In genomic region chr2:112266780-112267179, GRCm38 (mm10) we compare ENCODE assay signal across 9 mouse cellular contexts. TPM values are rescaled to one million over a fixed set of nuclear protein-coding genes. Genes with fewer than 3 reads are reported as not detected.
A peak's percentile ranks its signal among the peaks of the same experiment; 100 is the strongest.
DNase-seq lines count a peak whose midpoint lies in the region; ATAC-seq and TF ChIP-seq lines count a peak whose summit lies in the region.
"Had no signal": no experiment of that assay in that cellular context is flagged by ENCODE, and none has a peak within 500 bp of the region (broad histone marks: within the 10 kb centered on the region; RNA-seq: fewer than 3 reads in every experiment).

No protein-coding gene starts in this region.

- peaks cover 50% of the 10 kb centered on the region for H3K79me2 ChIP-seq in CH12.LX (replicated peaks; ENCODE audit: control insufficient read depth, extremely low read depth, insufficient read depth, poor library complexity, severe bottlenecking)

- H3K4me2 ChIP-seq in CH12.LX (ENCODE audit: insufficient read depth, low read depth, poor library complexity, severe bottlenecking), result peak overlapping the region; percentile 82
- peak overlapping the region; percentile 76 for H3K4me2 ChIP-seq in embryonic facial prominence, embryonic 15.5 days (replicated peaks)
- peak overlapping the region; percentile 83 for H3K4me2 ChIP-seq in liver, embryonic 15.5 days

- WGBS in embryonic facial prominence, embryonic 15.5 days, result 59% methylated on average over 10 of the region's 10 CpGs
- 19% methylated on average over 10 of the region's 10 CpGs for WGBS in liver, embryonic 15.5 days (ENCODE audit: insufficient replicate concordance)

- peak overlapping the region; percentile 93 for H3K9ac ChIP-seq in CH12.LX (ENCODE audit: insufficient read depth, low read depth)
- 0 out of 2 replicates have a peak overlapping the region, but pooled peaks have one; percentile 15 for H3K9ac ChIP-seq in embryonic facial prominence, embryonic 15.5 days
- H3K9ac ChIP-seq in liver, embryonic 15.5 days, result peak overlapping the region; percentile 94

- H3K4me1 ChIP-seq in CH12.LX (ENCODE audit: control insufficient read depth in 1 of 2, insufficient read depth in 2 of 2), result peaks cover 2 to 44% of the 10 kb centered on the region in 2 experiments; a peak in 2 of 4 replicates
- peaks cover 41% of the 10 kb centered on the region for H3K4me1 ChIP-seq in embryonic facial prominence, embryonic 15.5 days
- peaks cover 67% of the 10 kb centered on the region for H3K4me1 ChIP-seq in liver, embryonic 15.5 days (replicated peaks)

- in situ Hi-C loops in CH12.LX (cut with MboI; ENCODE audit: low pct_ligation_motif_present, low pct_unique_long_range_greater_than_20kb, low sequenced_read_pairs), result loop anchor here (10.0 kb wide), 2 partner anchors 98 to 208 kb away; partner anchors contain the start of gene Emc4

- TF ChIP-seq POLR2A in CH12.LX (IDR thresholded peaks at IDR 0.05; ENCODE audit: low read depth, low read length), result no peak

- no peaks in the 10 kb centered on the region for H3K9me3 ChIP-seq in CH12.LX (replicated peaks; ENCODE audit: low read length)
- H3K9me3 ChIP-seq in embryonic facial prominence, embryonic 15.5 days (replicated peaks), result no peaks in the 10 kb centered on the region
- H3K9me3 ChIP-seq in liver, embryonic 15.5 days (replicated peaks), result no peaks in the 10 kb centered on the region

- TF ChIP-seq RAD21 in CH12.LX (IDR thresholded peaks at IDR 0.05; ENCODE audit: low read depth, low read length), result no peak

- no peaks in the 10 kb centered on the region for H3K27me3 ChIP-seq in CH12.LX (replicated peaks)
- no peaks in the 10 kb centered on the region for H3K27me3 ChIP-seq in embryonic facial prominence, embryonic 15.5 days
- H3K27me3 ChIP-seq in liver, embryonic 15.5 days, result no peaks in the 10 kb centered on the region

- TF ChIP-seq CTCF in CH12.LX (conservative IDR thresholded peaks at IDR 0.05 in 1 of 2, IDR thresholded peaks at IDR 0.05 in 1 of 2; ENCODE audit: low read depth in 2 of 2, low read length in 2 of 2), result no peak

- H3K36me3 ChIP-seq in CH12.LX (replicated peaks in 1 of 2; ENCODE audit: control insufficient read depth in 1 of 2, insufficient read depth in 1 of 2, low read length in 1 of 2), result peaks cover 0 to 22% of the 10 kb centered on the region in 2 experiments
- H3K36me3 ChIP-seq in embryonic facial prominence, embryonic 15.5 days, result no peaks in the 10 kb centered on the region
- 0 out of 2 replicates have a peak, but pooled peaks cover 5% of the 10 kb centered on the region for H3K36me3 ChIP-seq in liver, embryonic 15.5 days (replicated peaks)

- no peak for TF ChIP-seq EP300 in CH12.LX (IDR thresholded peaks at IDR 0.05; ENCODE audit: low read length)

- peak; percentile 59 for DNase-seq in cerebellum, adult 9-10 months
- no peak for DNase-seq in cerebellum, adult 11-12 months
- peak; percentile 48 for DNase-seq in CH12.LX (ENCODE audit: extremely low read depth)
- DNase-seq in heart, postnatal 4 days, result peak; percentile 21
- peak; percentile 8 to 19 for DNase-seq in spleen, postnatal 36 days (ENCODE audit: low spot score in 2 of 2)
- no peak for DNase-seq in c-Kit-positive CD71-positive TER-119-positive erythroid progenitor cells, embryonic 14.5 days (ENCODE audit: low spot score)

- ATAC-seq in embryonic facial prominence, embryonic 15.5 days (ENCODE audit: insufficient number of reproducible peaks, low FRiP score, low TSS enrichment, low read depth), result no peak
- no peak for ATAC-seq in liver, embryonic 15.5 days (ENCODE audit: insufficient read depth)

- peak overlapping the region; percentile 80 for H3K27ac ChIP-seq in CH12.LX (ENCODE audit: insufficient read depth, low read depth)
- no peak overlapping the region for H3K27ac ChIP-seq in embryonic facial prominence, embryonic 15.5 days (replicated peaks)
- peak overlapping the region; percentile 94 for H3K27ac ChIP-seq in liver, embryonic 15.5 days (replicated peaks)

- dilution Hi-C loops in CH12.LX (cut with MboI; ENCODE audit: extremely low pct_ligation_motif_present, extremely low pct_unique_long_range_greater_than_20kb, low sequenced_read_pairs), result no loop called here

- peak overlapping the region; percentile 81 to 88 (median 83) for H3K4me3 ChIP-seq in CH12.LX (replicated peaks in 1 of 3; ENCODE audit: low read depth in 2 of 3, low read length in 2 of 3, poor library complexity in 1 of 3)
- peak overlapping the region; percentile 79 for H3K4me3 ChIP-seq in embryonic facial prominence, embryonic 15.5 days (replicated peaks)
- H3K4me3 ChIP-seq in liver, embryonic 15.5 days (replicated peaks), result peak overlapping the region; percentile 86

TF ChIP-seq in CH12.LX, 34 proteins besides CTCF, POLR2A, EP300 and RAD21:
- peak; percentile 14; the same call in 1 of the 2 replicates for TF ChIP-seq SIN3A (IDR thresholded peaks at IDR 0.05; ENCODE audit: low read length)
- TF ChIP-seq ELF1 (IDR thresholded peaks at IDR 0.05; ENCODE audit: low read depth, low read length), result no peak
- no peak for TF ChIP-seq MEF2A (IDR thresholded peaks at IDR 0.05; ENCODE audit: borderline replicate concordance, low read depth, low read length)
- no peak for TF ChIP-seq MYC (IDR thresholded peaks at IDR 0.05; ENCODE audit: low read depth, low read length)
- no peak for TF ChIP-seq PAX5 (IDR thresholded peaks at IDR 0.05; ENCODE audit: low read length)

RNA-seq across cellular contexts. Expression of gene Gm21985, which starts 0.7 kb away (rescaled TPM):
- total RNA-seq in CH12.LX (2012; rRNA removed), result not detected in 2 replicates
- total RNA-seq in CH12.LX (2014; rRNA removed), result 0.51 TPM in 1 of 2 replicates, not detected in the other
- polyA plus RNA-seq in CH12.LX (2012; ENCODE audit: insufficient read length, low read depth), result not detected in 2 replicates
- polyA plus RNA-seq in embryonic facial prominence, embryonic 15.5 days (2015; fragmentation: Nextera tagmentation; extraction: Ambion mirVana), result not detected in 2 replicates
- total RNA-seq in heart, postnatal 4 days (2021), result not detected
- not detected in 2 replicates for polyA plus RNA-seq in liver, embryonic 15.5 days (2015; fragmentation: Nextera tagmentation; extraction: Ambion mirVana)

RNA-seq across cellular contexts. Expression of gene Slc12a6, which starts 1.2 kb away (rescaled TPM):
- total RNA-seq in CH12.LX (2012; rRNA removed) (10.5 and 14.8 TPM in 2 replicates), CH12.LX (2014; rRNA removed) (7.8 and 8.2 TPM in 2 replicates)
- 9.1 and 10.5 TPM in 2 replicates for polyA plus RNA-seq in CH12.LX (2012; ENCODE audit: insufficient read length, low read depth)
- polyA plus RNA-seq in embryonic facial prominence, embryonic 15.5 days (2015; fragmentation: Nextera tagmentation; extraction: Ambion mirVana), result 11.1 and 11.8 TPM in 2 replicates
- 10 to 100 TPM; 35.5 to 36.5 TPM for total RNA-seq in heart, postnatal 4 days (2021)
- polyA plus RNA-seq in liver, embryonic 15.5 days (2015; fragmentation: Nextera tagmentation; extraction: Ambion mirVana), result 3.8 and 4.4 TPM in 2 replicates

RNA-seq across cellular contexts. Expression of gene Nop10, which starts 5.1 kb away (rescaled TPM):
- total RNA-seq in CH12.LX (2012; rRNA removed), result 239 and 308 TPM in 2 replicates
- 448 and 507 TPM in 2 replicates for total RNA-seq in CH12.LX (2014; rRNA removed)
- 226 and 251 TPM in 2 replicates for polyA plus RNA-seq in CH12.LX (2012; ENCODE audit: insufficient read length, low read depth)
- polyA plus RNA-seq in embryonic facial prominence, embryonic 15.5 days (2015; fragmentation: Nextera tagmentation; extraction: Ambion mirVana), result 201 and 206 TPM in 2 replicates
- 10 to 100 TPM; 64.1 to 65.4 TPM for total RNA-seq in heart, postnatal 4 days (2021)
- 106 and 122 TPM in 2 replicates for polyA plus RNA-seq in liver, embryonic 15.5 days (2015; fragmentation: Nextera tagmentation; extraction: Ambion mirVana)

RNA-seq across cellular contexts. Expression of gene Nutm1, which starts 7.7 kb away (rescaled TPM):
- 0.04 TPM in 1 of 2 replicates, not detected in the other for total RNA-seq in CH12.LX (2012; rRNA removed)
- total RNA-seq in CH12.LX (2014; rRNA removed), result not detected in 2 replicates
- 0.08 TPM in 1 of 2 replicates, not detected in the other for polyA plus RNA-seq in CH12.LX (2012; ENCODE audit: insufficient read length, low read depth)
- not detected in 2 replicates for polyA plus RNA-seq in embryonic facial prominence, embryonic 15.5 days (2015; fragmentation: Nextera tagmentation; extraction: Ambion mirVana)
- total RNA-seq in heart, postnatal 4 days (2021), result not detected
- 0.02 TPM in 1 of 2 replicates, not detected in the other for polyA plus RNA-seq in liver, embryonic 15.5 days (2015; fragmentation: Nextera tagmentation; extraction: Ambion mirVana)
- total RNA-seq: layer of hippocampus, postnatal 14 days had no signal

RNA-seq across cellular contexts. Expression of gene Lpcat4, which starts 27.5 kb away (rescaled TPM):
- total RNA-seq in CH12.LX (2012; rRNA removed), result 17.2 and 19.9 TPM in 2 replicates
- 10.7 and 12.3 TPM in 2 replicates for total RNA-seq in CH12.LX (2014; rRNA removed)
- 66.8 and 75.2 TPM in 2 replicates for polyA plus RNA-seq in CH12.LX (2012; ENCODE audit: insufficient read length, low read depth)
- 24.5 and 35.9 TPM in 2 replicates for polyA plus RNA-seq in embryonic facial prominence, embryonic 15.5 days (2015; fragmentation: Nextera tagmentation; extraction: Ambion mirVana)
- 1 to 10 TPM; 6.6 to 7.7 TPM for total RNA-seq in heart, postnatal 4 days (2021)
- 2.5 and 3.3 TPM in 2 replicates for polyA plus RNA-seq in liver, embryonic 15.5 days (2015; fragmentation: Nextera tagmentation; extraction: Ambion mirVana)

Comparison
In these comparisons a context has a peak if more than half of its experiments do, and no peak if none do; other contexts are left out.
1. DNase-seq: peak in cerebellum, adult 9-10 months (single experiment), CH12.LX (single experiment), heart, postnatal 4 days (single experiment) and spleen, postnatal 36 days (2 of 2); none in cerebellum, adult 11-12 months (single experiment) and c-Kit-positive CD71-positive TER-119-positive erythroid progenitor cells, embryonic 14.5 days (single experiment).
2. H3K9ac ChIP-seq: peak in every context shown above with its lines; median percentile 94 in liver, embryonic 15.5 days; 93 in CH12.LX; 15 in embryonic facial prominence, embryonic 15.5 days.
3. Peak in every context shown above with its lines, with median percentiles within 50 percentile points of each other: H3K4me2 ChIP-seq and H3K4me3 ChIP-seq.